ENCODE assay signal across 8 mouse cellular contexts in genomic region chr12:17808542-17808941, GRCm38 (mm10).
DNase-seq lines count a peak whose midpoint lies in the region; ATAC-seq and TF ChIP-seq lines count a peak whose summit lies in the region.

No protein-coding gene starts in this region.

- WGBS in heart, embryonic 10.5 days, result 36% methylated on average over 2 of the region's 2 CpGs
- 47% methylated on average over 2 of the region's 2 CpGs for WGBS in hindbrain, embryonic 14.5 days
- 49% methylated on average over 2 of the region's 2 CpGs for WGBS in thymus, adult 2 months

- no peaks in the 10 kb centered on the region for H3K36me3 ChIP-seq in heart, embryonic 10.5 days
- no peaks in the 10 kb centered on the region for H3K36me3 ChIP-seq in hindbrain, embryonic 14.5 days (replicated peaks; ENCODE audit: control insufficient read depth, insufficient read depth)
- no peaks in the 10 kb centered on the region for H3K36me3 ChIP-seq in thymus, adult 2 months (ENCODE audit: control insufficient read depth, insufficient read depth, low read length)

- no peak for TF ChIP-seq POLR2A in thymus, adult 2 months (IDR thresholded peaks at IDR 0.05; ENCODE audit: control insufficient read depth, extremely low read depth, insufficient read depth, low read length, poor library complexity)

- H3K9me3 ChIP-seq in heart, embryonic 10.5 days, result no peaks in the 10 kb centered on the region
- no peaks in the 10 kb centered on the region for H3K9me3 ChIP-seq in hindbrain, embryonic 14.5 days (ENCODE audit: control insufficient read depth, low read length)

- ATAC-seq in hindbrain, embryonic 14.5 days (ENCODE audit: low FRiP score), result no peak; the same call in 1 of the 2 replicates

- intact Hi-C loops in left cerebral cortex, postnatal 10 days (cut with DNase I), result loop anchor here (2.0 to 10.0 kb wide), 2 partner anchors 252 to 444 kb away; no protein-coding TSS in a partner anchor

- no peak overlapping the region for H3K4me3 ChIP-seq in heart, embryonic 10.5 days
- H3K4me3 ChIP-seq in hindbrain, embryonic 14.5 days (replicated peaks; ENCODE audit: low read length), result no peak overlapping the region
- H3K4me3 ChIP-seq in thymus, adult 2 months (ENCODE audit: control insufficient read depth, insufficient read depth, low read length), result no peak overlapping the region

- no peaks in the 10 kb centered on the region for H3K4me1 ChIP-seq in heart, embryonic 10.5 days
- H3K4me1 ChIP-seq in hindbrain, embryonic 14.5 days (replicated peaks; ENCODE audit: control insufficient read depth, insufficient read depth, low read length), result no peaks in the 10 kb centered on the region
- H3K4me1 ChIP-seq in thymus, adult 2 months (replicated peaks; ENCODE audit: control insufficient read depth, insufficient read depth, low read length), result no peaks in the 10 kb centered on the region

- no peak overlapping the region for H3K4me2 ChIP-seq in hindbrain, embryonic 14.5 days (replicated peaks)

- no peak overlapping the region for H3K27ac ChIP-seq in heart, embryonic 10.5 days
- no peak overlapping the region for H3K27ac ChIP-seq in hindbrain, embryonic 14.5 days
- H3K27ac ChIP-seq in thymus, adult 2 months (ENCODE audit: control insufficient read depth, insufficient read depth, low read length), result no peak overlapping the region

- no peak for TF ChIP-seq CTCF in thymus, adult 2 months (IDR thresholded peaks at IDR 0.05; ENCODE audit: borderline replicate concordance, control insufficient read depth, extremely low read depth, insufficient read depth, low read length, poor library complexity)

- peak; percentile 71 for DNase-seq in heart, adult 8-10 months (ENCODE audit: low spot score)
- no peak for DNase-seq in heart, embryonic 10.5 days (ENCODE audit: low spot score)
- DNase-seq in adrenal gland, adult 18-20 months (ENCODE audit: low spot score in 2 of 2), result peak; percentile 33 to 37
- peak; percentile 86 for DNase-seq in embryo, embryonic 11 days
- peak; percentile 92 for DNase-seq in hindbrain, embryonic 14.5 days (ENCODE audit: low spot score)
- peak; percentile 73 to 82 for DNase-seq in left cerebral cortex, postnatal 10 days (ENCODE audit: extremely low spot score in 1 of 2, low spot score in 2 of 2)
- peak; percentile 81 for DNase-seq in naive thymus-derived CD4-positive, alpha-beta T cell, adult 2 months (ENCODE audit: low read depth)
- peak; percentile 77 for DNase-seq in thymus, adult 2 months

- H3K9ac ChIP-seq in hindbrain, embryonic 14.5 days, result no peak overlapping the region

- no peaks in the 10 kb centered on the region for H3K27me3 ChIP-seq in heart, embryonic 10.5 days (ENCODE audit: insufficient read depth, poor library complexity, severe bottlenecking)
- H3K27me3 ChIP-seq in hindbrain, embryonic 14.5 days (ENCODE audit: control insufficient read depth, insufficient read depth, low read length), result no peaks in the 10 kb centered on the region
- H3K27me3 ChIP-seq in thymus, adult 2 months (ENCODE audit: control insufficient read depth, insufficient read depth, low read length), result no peaks in the 10 kb centered on the region
